Mouse (Mus musculus): ENCODE results near the gene 1300017J02Rik.

- no peak for TF ChIP-seq MAX (IDR thresholded peaks at IDR 0.05; ENCODE audit: low read length)
- TF ChIP-seq TAL1 (IDR thresholded peaks at IDR 0.05; ENCODE audit: low read length): no peak
- no peak for TF ChIP-seq CTCF (IDR thresholded peaks at IDR 0.05 in 2 of 3, conservative IDR thresholded peaks at IDR 0.05 in 1 of 3; ENCODE audit: control insufficient read depth in 1 of 3, insufficient read depth in 1 of 3, low read depth in 2 of 3, low read length in 3 of 3, poor library complexity in 1 of 3, severe bottlenecking in 1 of 3)
- TF ChIP-seq TCF12 (IDR thresholded peaks at IDR 0.05; ENCODE audit: low read depth, low read length): no peak
- TF ChIP-seq POLR2AphosphoS2 (IDR thresholded peaks at IDR 0.05; ENCODE audit: low read length): no peak
- TF ChIP-seq SMC3 (IDR thresholded peaks at IDR 0.05; ENCODE audit: low read depth, low read length): no peak
- no peak for TF ChIP-seq POLR2A (IDR thresholded peaks at IDR 0.05; ENCODE audit: control insufficient read depth in 1 of 2, insufficient read depth in 1 of 2, low read depth in 1 of 2, low read length in 2 of 2, poor library complexity in 1 of 2)
- TF ChIP-seq EP300 (IDR thresholded peaks at IDR 0.05; ENCODE audit: low read depth in 1 of 2, low read length in 2 of 2): no peak
- no peak for TF ChIP-seq MXI1 (IDR thresholded peaks at IDR 0.05; ENCODE audit: low read depth, low read length)
- no peak for TF ChIP-seq ELF1 (IDR thresholded peaks at IDR 0.05; ENCODE audit: low read depth, low read length)
- TF ChIP-seq USF2 (IDR thresholded peaks at IDR 0.05; ENCODE audit: borderline replicate concordance in 1 of 2, insufficient read depth in 1 of 2, low read depth in 1 of 2, low read length in 2 of 2): no peak
- TF ChIP-seq CHD1 (IDR thresholded peaks at IDR 0.05; ENCODE audit: low read depth, low read length): no peak
Observed at GRCm38 (mm10) chr9:103234565-103235165, 70.2 kb downstream of the 1300017J02Rik start.
